Mouse (Mus musculus) lung, adult 2 months (tissue): ENCODE measurements around the gene Vipas39. TPM values are rescaled to one million over a fixed set of nuclear protein-coding genes. Genes with fewer than 3 reads are reported as not detected.

Experiments used
- DNase-seq: peaks from one replicate; pipeline ENCODE4 v3.0.0; 2022
- H3K4me1 ChIP-seq: fragments of 200-500 bp; 2 replicates; pipeline ENCODE4 v1.6.1; 2011; ENCODE audit warnings: low read length; ENCODE audit not compliant: control insufficient read depth, insufficient read depth
- H3K4me3 ChIP-seq: fragments of 200-500 bp; replicated peaks from 2 replicates; pipeline ENCODE3; 2011; ENCODE audit warnings: low read depth, mild to moderate bottlenecking, control low read depth, low read length; ENCODE audit errors: extremely low read depth
- CTCF ChIP-seq: fragments of 200-500 bp; IDR thresholded peaks from 2 replicates; pipeline ENCODE4 v1.5.1; 2011; ENCODE audit warnings: mild to moderate bottlenecking, low read length, control low read depth; ENCODE audit not compliant: insufficient read depth
- POLR2A ChIP-seq: fragments of 200-500 bp; IDR thresholded peaks from 2 replicates; pipeline ENCODE4 v1.6.1; 2011; ENCODE audit warnings: low read depth, mild to moderate bottlenecking, control low read depth, low read length, borderline replicate concordance; ENCODE audit errors: extremely low read depth
- WGBS: fragments of 180-500 bp; shearing (Covaris S2); methylation state at CpG from one replicate; pipeline ENCODE4 v1.1.7; 2018; 5-methylcytosine and 5-hydroxymethylcytosine counted together
- polyA plus RNA-seq: library from polyadenylated mRNA; depleted of rRNA; stranded (reverse); fragments of >200 nt; gene quantifications from 2 replicates; pipeline ENCODE4 v1.2.3, GENCODE M21; 2012

The Vipas39 gene
- polyA plus RNA-seq, 1 experiment, result 23.3 TPM

DNA sequence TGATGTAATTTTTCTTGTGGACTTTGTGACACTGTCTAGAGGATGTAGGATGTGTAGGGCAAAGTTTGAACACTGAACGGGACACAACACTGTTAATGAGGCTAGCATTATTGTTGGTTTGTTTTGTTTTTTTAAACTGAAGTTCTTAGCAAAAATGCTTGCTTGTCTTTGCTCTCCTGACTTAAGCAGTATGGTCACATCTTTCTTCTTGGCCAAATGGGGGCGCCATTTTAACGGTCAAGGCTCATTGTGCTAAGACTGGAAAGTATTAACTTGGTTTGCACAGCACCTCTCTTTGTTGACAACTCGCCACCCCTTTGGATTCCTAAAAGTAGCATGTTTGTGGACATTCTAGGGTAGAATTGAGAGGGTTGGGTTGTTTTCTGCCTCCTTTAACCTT, 1.6 kb upstream of the Vipas39 start:
- no peak for DNase-seq
- Histone ChIP-seq H3K4me1 (peaks cover 10% of the 10 kb centered on the region; the same call in 1 of the 2 replicates), H3K4me3 (no peak overlapping the region)
- TF ChIP-seq CTCF (no peak), POLR2A (no peak)
- 19% methylated on average over 4 of the region's 4 CpGs for WGBS

- DNase-seq, result no peak
- WGBS, result under 1% methylated on average over 31 of the region's 31 CpGs
- no peak for TF ChIP-seq POLR2A
- no peak for TF ChIP-seq CTCF
- Histone ChIP-seq H3K4me1 (peaks cover 10% of the 10 kb centered on the region; the same call in 1 of the 2 replicates), H3K4me3 (peak overlapping the region; percentile 75)
These were observed 959 bp upstream of the Vipas39 start for GRCm38 (mm10) chr12:87266827-87267603.

DNA sequence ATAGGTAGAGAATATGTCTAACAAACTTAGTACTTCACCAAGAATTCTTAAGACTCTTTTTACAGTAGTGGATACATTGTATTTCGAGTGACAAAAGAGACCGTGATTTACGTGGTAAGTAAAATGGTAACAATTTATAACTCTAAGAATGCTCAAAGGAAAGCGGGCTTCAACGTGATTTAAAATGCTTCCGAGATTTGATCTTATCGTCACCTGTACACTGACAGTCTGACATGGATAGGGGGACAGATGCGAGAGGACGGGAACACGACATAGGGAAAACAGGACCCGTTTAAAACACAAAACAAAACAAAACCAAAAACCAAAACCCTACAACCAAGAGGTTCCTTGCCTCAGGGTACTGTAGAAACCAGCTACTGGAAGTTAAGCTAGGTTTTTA, 612 bp downstream of the Vipas39 start:
- no peak for DNase-seq
- Histone ChIP-seq H3K4me1 (peaks cover 10% of the 10 kb centered on the region; the same call in 1 of the 2 replicates), H3K4me3 (peak overlapping the region; percentile 97)
- 15% methylated on average over 11 of the region's 11 CpGs for WGBS
- no peak for TF ChIP-seq CTCF
- TF ChIP-seq POLR2A, result no peak

- no peak overlapping the region for H3K4me3 ChIP-seq
- no peak for DNase-seq
- TF ChIP-seq CTCF, result no peak
- no peak for TF ChIP-seq POLR2A
- no peaks in the 10 kb centered on the region for H3K4me1 ChIP-seq
- WGBS, result 87% methylated on average over 8 of the region's 8 CpGs
These were observed 5.5 kb downstream of the Vipas39 start for GRCm38 (mm10) chr12:87260562-87260961.

GRCm38 (mm10) chr12:87256629-87257028, 9.4 kb downstream of the Vipas39 start:
- TF ChIP-seq POLR2A (no peak), CTCF (no peak)
- 92% methylated on average over 5 of the region's 5 CpGs for WGBS
- no peak overlapping the region for H3K4me3 ChIP-seq
- H3K4me1 ChIP-seq, result no peaks in the 10 kb centered on the region
- no peak for DNase-seq

DNA sequence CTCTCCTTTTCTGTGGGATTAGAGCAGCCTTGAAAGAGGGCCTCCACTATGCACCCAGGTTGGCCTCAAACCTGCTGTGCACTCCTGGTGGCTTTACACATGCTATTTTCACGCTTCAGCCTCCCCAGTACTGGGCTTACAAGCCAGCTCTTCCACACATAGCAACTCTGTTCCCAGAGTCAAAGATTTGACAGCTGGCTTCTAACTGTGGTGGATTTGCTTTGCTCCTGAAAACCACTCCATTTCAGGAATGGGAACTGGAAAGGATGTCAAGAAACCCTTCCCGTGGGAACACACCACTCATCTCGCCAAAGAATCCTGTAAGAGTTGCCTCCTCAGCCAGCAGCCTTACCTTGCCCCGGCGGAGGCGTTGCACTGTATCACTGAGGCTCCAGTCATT, 12.2 kb downstream of the Vipas39 start:
- no peak for TF ChIP-seq POLR2A
- WGBS, result 96% methylated on average over 6 of the region's 6 CpGs
- Histone ChIP-seq H3K4me3 (no peak overlapping the region), H3K4me1 (no peaks in the 10 kb centered on the region)
- DNase-seq, result no peak

DNA sequence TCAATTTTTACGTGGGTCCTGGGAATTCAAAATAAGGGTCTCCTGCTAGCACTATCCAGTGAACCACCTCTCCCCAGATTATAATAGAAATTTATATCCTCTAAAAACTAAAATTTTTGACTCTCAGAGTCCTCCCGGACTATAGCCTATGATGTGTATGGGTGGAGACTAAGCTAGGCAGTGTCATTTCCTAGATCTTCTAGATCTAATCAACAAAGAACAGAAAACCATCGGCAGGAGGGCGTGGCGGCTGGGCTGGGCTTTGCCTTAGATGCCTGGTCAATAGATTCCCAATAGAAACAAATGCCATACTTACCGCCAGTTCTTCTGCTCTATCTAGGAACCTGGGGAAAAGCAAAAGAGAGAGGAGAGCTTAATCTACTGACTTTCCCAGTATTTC, 15.9 kb downstream of the Vipas39 start:
- H3K4me1 ChIP-seq, result no peaks in the 10 kb centered on the region
- no peak for DNase-seq
- WGBS, result 83% methylated on average over 6 of the region's 6 CpGs
- no peak overlapping the region for H3K4me3 ChIP-seq
- TF ChIP-seq POLR2A (no peak), CTCF (no peak)

GRCm38 (mm10) chr12:87238632-87239031, 27.4 kb downstream of the Vipas39 start, which contains the start of gene Noxred1:
Gene Noxred1, minus strand, starts transcription at chr12:87238732.
- TF ChIP-seq POLR2A, result no peak
- TF ChIP-seq CTCF, result no peak
- DNase-seq, result no peak
- H3K4me3 ChIP-seq, result no peak within 1 kb of the TSS
- H3K4me1 ChIP-seq, result no peaks in the 10 kb centered on the region
- WGBS, result 79% methylated on average over 1 of the region's 1 CpGs

DNA sequence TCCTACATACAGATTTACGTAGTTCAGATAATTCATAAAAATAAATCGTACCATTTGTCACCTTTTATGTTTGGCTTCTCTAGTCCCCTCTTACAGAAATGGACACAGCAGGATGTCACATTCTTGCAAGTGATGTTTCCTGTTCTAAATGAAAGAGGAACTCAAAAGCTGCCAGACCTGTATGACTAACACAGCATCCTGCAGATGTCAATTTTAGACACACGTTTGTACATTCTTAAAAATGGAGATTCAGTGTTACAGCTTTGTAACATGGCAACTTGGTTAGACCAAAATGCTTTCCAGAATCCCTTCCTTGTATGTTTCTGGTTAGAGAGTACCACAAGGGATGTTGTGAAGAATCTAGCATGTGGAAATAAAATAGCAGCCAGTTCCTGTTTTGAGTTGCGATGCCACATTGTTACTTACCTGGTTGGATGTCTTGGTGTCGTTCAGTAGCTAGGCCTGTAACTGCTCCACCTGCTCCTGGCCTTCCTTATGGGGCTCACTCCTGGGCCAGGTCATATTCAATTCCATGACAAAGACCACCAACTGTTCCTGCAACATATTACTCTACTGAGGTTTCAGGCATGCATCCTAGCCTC, 29.1 kb downstream of the Vipas39 start:
- H3K4me3 ChIP-seq, result no peak overlapping the region
- no peaks in the 10 kb centered on the region for H3K4me1 ChIP-seq
- no peak for DNase-seq
- TF ChIP-seq CTCF (no peak), POLR2A (no peak)
- WGBS, result 69% methylated on average over 5 of the region's 5 CpGs

GRCm38 (mm10) chr12:87230379-87230895, 35.6 kb downstream of the Vipas39 start:
- no peak for TF ChIP-seq CTCF
- TF ChIP-seq POLR2A, result no peak
- no peak overlapping the region for H3K4me3 ChIP-seq

More at GRCm38 (mm10) chr12:87230379-87230895, 35.6 kb downstream of the Vipas39 start:
- H3K4me1 ChIP-seq, result no peaks in the 10 kb centered on the region
- DNase-seq, result no peak
